ENCODE assay signal across 29 mouse cellular contexts in the genomic region with DNA sequence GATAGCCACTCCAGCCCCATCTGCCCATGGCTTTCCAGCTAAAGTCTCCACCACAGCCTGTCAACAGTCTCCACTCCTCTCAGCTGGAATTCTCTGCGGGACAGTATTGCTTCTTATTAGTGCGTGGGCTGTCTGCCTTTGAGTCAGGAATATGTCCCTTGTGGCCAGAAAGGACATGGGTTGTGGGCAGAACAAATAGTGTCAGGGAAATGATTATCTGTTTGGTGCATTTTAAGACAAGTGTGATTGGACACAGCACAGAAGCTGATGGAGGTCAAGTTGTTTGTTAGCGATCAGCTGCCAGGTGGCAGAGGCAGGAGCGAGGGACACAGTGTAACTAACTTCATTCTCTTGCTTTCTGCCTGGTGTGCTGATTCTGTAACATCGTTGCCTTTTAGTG. TPM values are rescaled to one million over a fixed set of nuclear protein-coding genes. Genes with fewer than 3 reads are reported as not detected.
DNase-seq lines count a peak whose midpoint lies in the region; ATAC-seq lines count a peak whose summit lies in the region.
"Had no signal": no experiment of that assay in that cellular context is flagged by ENCODE, and none has a peak within 500 bp of the region (broad histone marks: within the 10 kb centered on the region; RNA-seq: fewer than 3 reads in every experiment).

No protein-coding gene starts in this region.

- WGBS in heart, embryonic 12.5 days, result 37% methylated on average over 5 of the region's 5 CpGs

- H3K27me3 ChIP-seq in heart, embryonic 12.5 days (replicated peaks), result no peaks in the 10 kb centered on the region
- H3K27me3 ChIP-seq: embryonic facial prominence, embryonic 15.5 days; forebrain, embryonic 12.5 days; hindbrain, embryonic 12.5 days; megakaryocyte, embryonic 14.5 days; midbrain, embryonic 12.5 days; neural tube, embryonic 15.5 days had no signal

- no peak overlapping the region for H3K4me3 ChIP-seq in heart, embryonic 12.5 days
- H3K4me3 ChIP-seq: embryonic facial prominence, embryonic 10.5 days; embryonic facial prominence, embryonic 15.5 days; forebrain, embryonic 12.5 days; hindbrain, embryonic 12.5 days; megakaryocyte, embryonic 14.5 days; midbrain, embryonic 12.5 days; neural tube, embryonic 15.5 days had no signal

- no peaks in the 10 kb centered on the region for H3K36me3 ChIP-seq in heart, embryonic 12.5 days
- H3K36me3 ChIP-seq: embryonic facial prominence, embryonic 10.5 days; embryonic facial prominence, embryonic 15.5 days; forebrain, embryonic 12.5 days; hindbrain, embryonic 12.5 days; midbrain, embryonic 12.5 days; neural tube, embryonic 15.5 days had no signal

- no peaks in the 10 kb centered on the region for H3K9me3 ChIP-seq in heart, embryonic 12.5 days (replicated peaks)
- H3K9me3 ChIP-seq: embryonic facial prominence, embryonic 10.5 days; embryonic facial prominence, embryonic 15.5 days; forebrain, embryonic 12.5 days; hindbrain, embryonic 12.5 days; megakaryocyte, embryonic 14.5 days; midbrain, embryonic 12.5 days; neural tube, embryonic 15.5 days had no signal

- no peak overlapping the region for H3K9ac ChIP-seq in heart, embryonic 12.5 days
- H3K9ac ChIP-seq: embryonic facial prominence, embryonic 15.5 days; forebrain, embryonic 12.5 days; forebrain, postnatal 0 days; hindbrain, embryonic 12.5 days; liver, embryonic 14.5 days; midbrain, embryonic 12.5 days; neural tube, embryonic 15.5 days had no signal

- peak; percentile 1 to 5 for DNase-seq in heart, adult 9 months (ENCODE audit: low spot score in 2 of 2)
- peak; percentile 29 for DNase-seq in testis, postnatal 14 days (ENCODE audit: low spot score)
- no peak for DNase-seq in testis, postnatal 10 days (ENCODE audit: low spot score)
- peak; percentile 48 for DNase-seq in lung, postnatal 10 days
- DNase-seq in spleen, postnatal 36 days (ENCODE audit: low spot score in 2 of 2), result no peak
- DNase-seq in layer of hippocampus, postnatal 36 days, result no peak
- DNase-seq: adrenal gland, adult 2 months; B cell, adult 2 months; cerebellum, adult 8-10 months; cerebellum, postnatal 25 days; forebrain, postnatal 0 days; kidney, adult 11 months; kidney, postnatal 14 days; layer of hippocampus, adult 9-11 months; liver; retina, postnatal 1 day; right cerebral cortex, postnatal 14 days; thymus, adult 2 months; thymus, postnatal 36 days had no signal

- H3K4me1 ChIP-seq in heart, embryonic 12.5 days (replicated peaks), result peaks cover 17% of the 10 kb centered on the region; the same call in 1 of the 2 replicates
- H3K4me1 ChIP-seq: embryonic facial prominence, embryonic 15.5 days; forebrain, embryonic 12.5 days; megakaryocyte, embryonic 14.5 days; midbrain, embryonic 12.5 days had no signal

- H3K4me2 ChIP-seq in heart, embryonic 12.5 days, result no peak overlapping the region
- H3K4me2 ChIP-seq: embryonic facial prominence, embryonic 15.5 days; forebrain, embryonic 12.5 days; hindbrain, embryonic 12.5 days; midbrain, embryonic 12.5 days; neural tube, embryonic 15.5 days had no signal

- no peak overlapping the region for H3K27ac ChIP-seq in heart, embryonic 12.5 days (ENCODE audit: poor library complexity, severe bottlenecking)
- H3K27ac ChIP-seq: embryonic facial prominence, embryonic 10.5 days; embryonic facial prominence, embryonic 15.5 days; forebrain, embryonic 12.5 days; hindbrain, embryonic 12.5 days; liver, embryonic 14.5 days; midbrain, embryonic 12.5 days; neural tube, embryonic 15.5 days had no signal

- ATAC-seq in heart, embryonic 12.5 days (ENCODE audit: insufficient number of reproducible peaks, low FRiP score), result no peak
- ATAC-seq: activated CD4-positive, CD25-positive, alpha-beta regulatory T cell, adult 4 months; forebrain, postnatal 0 days had no signal

RNA-seq across cellular contexts. Expression of gene Rcn1, which starts 42.3 kb away (rescaled TPM):
- polyA plus RNA-seq in heart, embryonic 12.5 days (2016; fragmentation: Nextera tagmentation; extraction: Ambion mirVana), result 180 and 182 TPM in 2 replicates
- total RNA-seq in layer of hippocampus, postnatal 36 days (2021), result 10 to 100 TPM; 15.4 to 17.1 TPM

Comparison
In these comparisons a context has a peak if more than half of its experiments do, and no peak if none do; other contexts are left out.
1. DNase-seq: peak in heart, adult 9 months (2 of 2), testis, postnatal 14 days (single experiment) and lung, postnatal 10 days (single experiment); none in testis, postnatal 10 days (single experiment), spleen, postnatal 36 days (0 of 2) and layer of hippocampus, postnatal 36 days (0 of 2).